In the genomic region with DNA sequence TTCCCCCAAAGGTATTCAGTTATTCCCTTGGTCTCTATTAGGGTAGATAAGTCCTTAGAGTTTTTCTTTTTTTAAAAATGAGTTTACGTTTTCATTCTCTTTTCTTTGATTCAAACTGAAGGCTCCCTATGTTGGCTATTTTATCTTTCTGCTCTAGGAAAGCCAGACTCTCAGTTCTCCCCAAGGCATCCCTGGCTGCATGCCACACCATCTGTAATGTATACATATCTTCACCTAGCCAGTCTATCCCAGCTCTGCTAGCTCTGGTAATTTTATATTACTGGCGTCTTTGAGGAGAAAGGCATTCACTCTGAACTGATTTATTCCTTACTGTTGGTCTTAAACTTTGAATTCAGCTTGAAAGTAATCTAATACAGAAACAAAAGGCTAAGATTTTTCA, we compare ENCODE assay signal across 13 mouse cellular contexts.
DNase-seq lines count a peak whose midpoint lies in the region; ATAC-seq and TF ChIP-seq lines count a peak whose summit lies in the region.
"Had no signal": no experiment of that assay in that cellular context is flagged by ENCODE, and none has a peak within 500 bp of the region (broad histone marks: within the 10 kb centered on the region; RNA-seq: fewer than 3 reads in every experiment).

No protein-coding gene starts in this region.

- peak; percentile 26; the same call in 1 of the 2 replicates for ATAC-seq in cerebellum, adult (ENCODE audit: insufficient number of reproducible peaks, low FRiP score, low TSS enrichment)
- no peak for ATAC-seq in lung, embryonic 14.5 days (ENCODE audit: insufficient read depth)
- no peak for ATAC-seq in lung, postnatal 0 days
- ATAC-seq in megakaryocyte progenitor cell, adult 5-6 weeks (replicated peaks; ENCODE audit: poor library complexity): no peak
- ATAC-seq: activated CD4-positive, CD25-positive, alpha-beta regulatory T cell, adult 4 months; inflammation-experienced regulatory T-cells, adult 6 months had no signal

- H3K27ac ChIP-seq in lung, embryonic 14.5 days (ENCODE audit: low read depth): no peak overlapping the region
- no peak overlapping the region for H3K27ac ChIP-seq in lung, postnatal 0 days (ENCODE audit: low read length)
- H3K27ac ChIP-seq in thymus, adult 2 months (ENCODE audit: control insufficient read depth, insufficient read depth, low read length): no peak overlapping the region
- H3K27ac ChIP-seq: liver, embryonic 13.5 days had no signal

- no peak overlapping the region for H3K9ac ChIP-seq in lung, embryonic 14.5 days
- no peak overlapping the region for H3K9ac ChIP-seq in lung, postnatal 0 days (replicated peaks; ENCODE audit: low read depth)
- H3K9ac ChIP-seq: liver, embryonic 13.5 days had no signal

- no peak for TF ChIP-seq POLR2A in thymus, adult 2 months (IDR thresholded peaks at IDR 0.05; ENCODE audit: control insufficient read depth, extremely low read depth, insufficient read depth, low read length, poor library complexity)

- H3K4me3 ChIP-seq in lung, embryonic 14.5 days (ENCODE audit: low read depth, low read length): no peak overlapping the region
- H3K4me3 ChIP-seq in lung, postnatal 0 days (ENCODE audit: low read depth, low read length): no peak overlapping the region
- H3K4me3 ChIP-seq in thymus, adult 2 months (ENCODE audit: control insufficient read depth, insufficient read depth, low read length): no peak overlapping the region
- H3K4me3 ChIP-seq: liver, embryonic 13.5 days had no signal

- no peaks in the 10 kb centered on the region for H3K27me3 ChIP-seq in lung, embryonic 14.5 days (ENCODE audit: insufficient read depth, low read length)
- no peaks in the 10 kb centered on the region for H3K27me3 ChIP-seq in lung, postnatal 0 days (replicated peaks; ENCODE audit: insufficient read depth, low read length)
- no peaks in the 10 kb centered on the region for H3K27me3 ChIP-seq in thymus, adult 2 months (ENCODE audit: control insufficient read depth, insufficient read depth, low read length)
- H3K27me3 ChIP-seq: liver, embryonic 13.5 days had no signal

- no peak for TF ChIP-seq CTCF in lung, embryonic 14.5 days (IDR thresholded peaks at IDR 0.05; ENCODE audit: low read depth)
- TF ChIP-seq CTCF in lung, postnatal 0 days (IDR thresholded peaks at IDR 0.05): no peak
- no peak for TF ChIP-seq CTCF in thymus, adult 2 months (IDR thresholded peaks at IDR 0.05; ENCODE audit: borderline replicate concordance, control insufficient read depth, extremely low read depth, insufficient read depth, low read length, poor library complexity)

- TF ChIP-seq EP300 in lung, postnatal 0 days (IDR thresholded peaks at IDR 0.05): no peak

- intact Hi-C loops in left cerebral cortex, postnatal 14 days (cut with DNase I): no loop called here

- no peak for DNase-seq in cerebellum, adult 11-12 months
- DNase-seq in lung, embryonic 14.5 days: peak; percentile 61
- DNase-seq in lung, postnatal 0 days (ENCODE audit: low spot score): no peak
- DNase-seq in left cerebral cortex, postnatal 14 days (ENCODE audit: low spot score in 2 of 2): peak; percentile 30 to 64
- peak; percentile 64 for DNase-seq in telencephalon, adult 2 months (ENCODE audit: low read depth, low spot score)
- DNase-seq in thymus, adult 2 months: no peak
- DNase-seq: gastrocnemius, postnatal 10 days; kidney, postnatal 25 days; liver, embryonic 13.5 days had no signal

- no peaks in the 10 kb centered on the region for H3K4me1 ChIP-seq in lung, embryonic 14.5 days (ENCODE audit: insufficient read depth)
- no peaks in the 10 kb centered on the region for H3K4me1 ChIP-seq in lung, postnatal 0 days (ENCODE audit: insufficient read depth, low read depth, low read length)
- H3K4me1 ChIP-seq in thymus, adult 2 months (replicated peaks; ENCODE audit: control insufficient read depth, insufficient read depth, low read length): no peaks in the 10 kb centered on the region
- H3K4me1 ChIP-seq: liver, embryonic 13.5 days had no signal

- no peaks in the 10 kb centered on the region for H3K9me3 ChIP-seq in lung, embryonic 14.5 days (ENCODE audit: low read depth, low read length)
- H3K9me3 ChIP-seq in lung, postnatal 0 days (ENCODE audit: low read length): no peaks in the 10 kb centered on the region

- no peaks in the 10 kb centered on the region for H3K36me3 ChIP-seq in lung, embryonic 14.5 days (ENCODE audit: insufficient read depth)
- H3K36me3 ChIP-seq in lung, postnatal 0 days (ENCODE audit: insufficient read depth, low read length): no peaks in the 10 kb centered on the region
- no peaks in the 10 kb centered on the region for H3K36me3 ChIP-seq in thymus, adult 2 months (ENCODE audit: control insufficient read depth, insufficient read depth, low read length)
- H3K36me3 ChIP-seq: liver, embryonic 13.5 days had no signal

- 38% methylated on average over 2 of the region's 2 CpGs for WGBS in lung, embryonic 14.5 days
- WGBS in lung, postnatal 0 days: 48% methylated on average over 2 of the region's 2 CpGs
- 87% methylated on average over 2 of the region's 2 CpGs for WGBS in thymus, adult 2 months

- no peak overlapping the region for H3K4me2 ChIP-seq in lung, embryonic 14.5 days
- H3K4me2 ChIP-seq in lung, postnatal 0 days (replicated peaks; ENCODE audit: low read depth, low read length): no peak overlapping the region
- H3K4me2 ChIP-seq: liver, embryonic 13.5 days had no signal

Comparison
In these comparisons a context has a peak if more than half of its experiments do, and no peak if none do; other contexts are left out.
1. DNase-seq: peak in lung, embryonic 14.5 days (single experiment), left cerebral cortex, postnatal 14 days (2 of 2) and telencephalon, adult 2 months (single experiment); none in cerebellum, adult 11-12 months (single experiment), lung, postnatal 0 days (single experiment) and thymus, adult 2 months (single experiment).